ENCODE assay signal across 9 mouse cellular contexts in the genomic region with DNA sequence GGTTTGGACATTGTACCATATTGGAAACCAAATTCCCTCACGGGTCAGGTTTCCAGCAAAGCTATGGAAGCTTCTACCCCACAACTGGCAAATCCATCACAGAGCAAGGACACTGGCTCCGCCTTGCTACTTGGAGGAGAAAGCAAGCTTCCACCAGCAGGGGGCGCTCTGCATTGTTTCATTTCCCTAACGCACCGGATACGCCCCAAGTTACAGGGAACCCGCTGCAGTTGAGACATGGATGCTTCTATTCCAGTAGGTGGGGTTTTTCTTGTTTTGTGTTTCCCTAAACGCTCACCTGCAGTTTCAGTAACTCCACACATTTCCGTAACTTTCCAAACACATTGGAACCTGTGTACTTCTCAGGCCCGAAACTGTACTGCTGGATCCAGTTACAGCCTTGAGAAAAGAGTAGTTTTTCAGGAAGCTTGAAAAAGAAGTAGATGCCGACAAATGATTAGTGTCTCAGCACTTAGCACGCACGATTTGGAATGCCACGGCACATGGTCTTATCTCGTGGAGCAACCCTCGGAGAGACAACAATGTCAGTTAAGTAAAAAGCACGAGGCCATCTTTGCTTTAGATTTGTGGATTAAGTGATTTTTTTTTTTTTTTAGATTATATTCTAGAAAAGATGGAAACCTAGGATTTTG. TPM values are rescaled to one million over a fixed set of nuclear protein-coding genes. Genes with fewer than 3 reads are reported as not detected.
DNase-seq lines count a peak whose midpoint lies in the region; ATAC-seq and TF ChIP-seq lines count a peak whose summit lies in the region.
"Had no signal": no experiment of that assay in that cellular context is flagged by ENCODE, and none has a peak within 500 bp of the region (broad histone marks: within the 10 kb centered on the region; RNA-seq: fewer than 3 reads in every experiment).

No protein-coding gene starts in this region.

- DNase-seq in MN1 (ENCODE audit: low spot score): peak; percentile 14
- peak; percentile 84 to 87 for DNase-seq in cerebellum, adult 18-20 months
- DNase-seq in forebrain, postnatal 0 days: peak; percentile 85
- DNase-seq in hindbrain, embryonic 11.5 days (ENCODE audit: low spot score): peak; percentile 94
- peak; percentile 92 for DNase-seq in layer of hippocampus, adult 9-10 months (ENCODE audit: low spot score)
- DNase-seq in lung, postnatal 10 days: peak; percentile 93
- DNase-seq in retina, adult 2 months (ENCODE audit: low read depth, low spot score): peak; percentile 53
- DNase-seq in thymus, postnatal 25 days: peak; percentile 91

- no peaks in the 10 kb centered on the region for H3K4me1 ChIP-seq in forebrain, postnatal 0 days (ENCODE audit: insufficient read depth)
- no peaks in the 10 kb centered on the region for H3K4me1 ChIP-seq in hindbrain, embryonic 11.5 days (replicated peaks; ENCODE audit: control insufficient read depth, insufficient read depth, low read length)

- H3K9me3 ChIP-seq in forebrain, postnatal 0 days (ENCODE audit: low read length): no peaks in the 10 kb centered on the region
- H3K9me3 ChIP-seq in hindbrain, embryonic 11.5 days (ENCODE audit: control insufficient read depth, low read length): no peaks in the 10 kb centered on the region

- WGBS in forebrain, postnatal 0 days: 40% methylated on average over 17 of the region's 17 CpGs
- WGBS in hindbrain, embryonic 11.5 days: 45% methylated on average over 17 of the region's 17 CpGs

- peak; percentile 89 for TF ChIP-seq CTCF in forebrain, postnatal 0 days (IDR thresholded peaks at IDR 0.05; ENCODE audit: low read depth)

- no peak overlapping the region for H3K4me2 ChIP-seq in forebrain, postnatal 0 days (ENCODE audit: low read depth)
- no peak overlapping the region for H3K4me2 ChIP-seq in hindbrain, embryonic 11.5 days (replicated peaks; ENCODE audit: low read depth, low read length)

- no peaks in the 10 kb centered on the region for H3K27me3 ChIP-seq in forebrain, postnatal 0 days (ENCODE audit: insufficient read depth, low read length)
- H3K27me3 ChIP-seq in hindbrain, embryonic 11.5 days (ENCODE audit: control insufficient read depth, insufficient read depth, low read length): no peaks in the 10 kb centered on the region

- no peak overlapping the region for H3K4me3 ChIP-seq in forebrain, postnatal 0 days (ENCODE audit: low read depth, low read length)
- no peak overlapping the region for H3K4me3 ChIP-seq in hindbrain, embryonic 11.5 days (ENCODE audit: low read depth, low read length)

- peak; percentile 89 for ATAC-seq in forebrain, postnatal 0 days
- ATAC-seq in hindbrain, embryonic 11.5 days (ENCODE audit: low FRiP score): 0 out of 2 replicates have a peak, but pooled peaks have one; percentile 33

- no peaks in the 10 kb centered on the region for H3K36me3 ChIP-seq in forebrain, postnatal 0 days (ENCODE audit: insufficient read depth)
- no peaks in the 10 kb centered on the region for H3K36me3 ChIP-seq in hindbrain, embryonic 11.5 days (ENCODE audit: control insufficient read depth, insufficient read depth, low read length)

- no peak overlapping the region for H3K27ac ChIP-seq in forebrain, postnatal 0 days (ENCODE audit: low read depth, low read length)
- H3K27ac ChIP-seq in hindbrain, embryonic 11.5 days (ENCODE audit: low read depth, low read length): no peak overlapping the region
- H3K27ac ChIP-seq: macrophage had no signal

- no peak overlapping the region for H3K9ac ChIP-seq in forebrain, postnatal 0 days
- H3K9ac ChIP-seq in hindbrain, embryonic 11.5 days (ENCODE audit: low read depth, low read length): no peak overlapping the region

RNA-seq across cellular contexts. Expression of a gene that starts 21.7 kb away (rescaled TPM):
- total RNA-seq in forebrain, postnatal 0 days (2014; rRNA removed): 7.3 and 7.5 TPM in 2 replicates
- polyA plus RNA-seq in forebrain, postnatal 0 days (2015; fragmentation: Nextera tagmentation; extraction: Ambion mirVana): 13.3 and 17.0 TPM in 2 replicates
- 6.9 and 9.7 TPM in 2 replicates for polyA plus RNA-seq in hindbrain, embryonic 11.5 days (2014; fragmentation: Nextera tagmentation; extraction: Ambion mirVana)

RNA-seq across cellular contexts. Expression of a gene that starts 29.2 kb away (rescaled TPM):
- total RNA-seq in forebrain, postnatal 0 days (2014; rRNA removed): 26.5 and 27.4 TPM in 2 replicates
- 25.1 and 28.5 TPM in 2 replicates for polyA plus RNA-seq in forebrain, postnatal 0 days (2015; fragmentation: Nextera tagmentation; extraction: Ambion mirVana)
- 31.8 and 32.0 TPM in 2 replicates for polyA plus RNA-seq in hindbrain, embryonic 11.5 days (2014; fragmentation: Nextera tagmentation; extraction: Ambion mirVana)

Comparison
In these comparisons a context has a peak if more than half of its experiments do, and no peak if none do; other contexts are left out.
1. DNase-seq: peak in every context shown above with its lines; median percentile 94 in hindbrain, embryonic 11.5 days; 93 in lung, postnatal 10 days; 92 in layer of hippocampus, adult 9-10 months; 91 in thymus, postnatal 25 days; 86 in cerebellum, adult 18-20 months; 85 in forebrain, postnatal 0 days; 53 in retina, adult 2 months; 14 in MN1.